Mouse (Mus musculus): Measurements from ENCODE around the gene Crym.

DNA sequence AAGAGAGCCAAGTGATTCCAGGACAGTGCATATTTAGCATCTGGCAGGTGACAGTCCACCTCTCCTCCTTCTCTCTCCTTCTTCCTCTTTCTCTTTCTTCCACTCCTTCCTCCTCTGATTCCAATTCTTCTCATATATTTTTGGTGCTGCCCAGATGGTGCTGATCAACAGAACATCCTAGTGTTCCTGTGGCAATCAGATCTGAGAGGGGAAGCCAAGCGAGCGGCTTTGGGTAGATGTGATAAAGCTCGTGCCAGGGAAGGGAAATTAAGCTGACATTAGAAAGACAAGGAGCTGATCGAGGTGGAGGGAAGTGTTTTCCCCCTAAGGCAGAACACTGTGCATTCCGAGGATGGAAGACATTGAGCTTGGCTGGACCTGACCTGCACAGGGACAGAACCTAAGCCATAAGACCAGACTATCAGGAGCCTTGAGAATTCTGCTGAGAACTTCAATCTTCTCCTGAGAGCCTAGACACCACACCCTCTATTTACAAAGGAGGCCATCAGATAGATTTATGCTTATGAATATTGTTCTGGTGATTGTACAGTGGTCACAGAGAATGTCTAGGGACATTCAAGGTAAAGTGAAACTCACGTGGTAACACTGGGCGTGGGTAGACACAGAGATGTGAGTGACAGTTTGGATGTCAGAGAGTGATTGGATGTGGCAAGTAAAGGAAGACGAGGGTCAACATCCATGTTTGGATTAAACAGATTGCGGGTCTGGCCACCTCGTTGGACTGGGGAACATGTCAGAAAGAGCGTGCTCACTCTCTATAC, 27.0 kb downstream of the Crym start:
- TF ChIP-seq CTCF (IDR thresholded peaks at IDR 0.05; ENCODE audit: low read depth, low read length) (no peak), POLR2A (IDR thresholded peaks at IDR 0.05; ENCODE audit: extremely low read depth, insufficient read depth, low read length) (no peak)
